Mouse (Mus musculus) left cerebral cortex, postnatal 14 days (tissue): Measurements from ENCODE around the gene Dgke. TPM values are rescaled to one million over a fixed set of nuclear protein-coding genes. Genes with fewer than 3 reads are reported as not detected.
"Not testable (repeated sequence)": the region's sequence is repeated elsewhere in the genome, so short reads cannot be mapped to it uniquely, and the experiment has no call there.

Source experiments
- DNase-seq, 2 experiments: peaks; one replicate each; pipeline ENCODE4 v3.0.0; 2021 to 2022; ENCODE audit warnings: low spot score in 2 of 2, mixed read lengths in 1 of 2
- intact Hi-C: fragments of 180-260 bp; cut with DNase I; formaldehyde crosslinking; loops from one replicate; pipeline ENCODE4 v1.15.1; 2025
- long read RNA-seq, 2 experiments: library from polyadenylated mRNA; stranded (forward); transcript quantifications; one replicate each; pipeline ENCODE4 v2.0.0; 2021
- total RNA-seq, 2 experiments: library from RNA; stranded (reverse); gene quantifications; 2 replicates each; pipeline ENCODE4 v1.2.3; 2021

Dgke gene
- 10 to 100 TPM; 44.9 to 47.8 TPM for total RNA-seq
- long read RNA-seq, experiment 1, full-length matches to known transcripts: 14 of 27 reads
- long read RNA-seq, experiment 1, partial matches to known transcripts: 4 of 27 reads
- long read RNA-seq, experiment 1, other reads (novel, unspliced or antisense): 9 of 27 reads
- long read RNA-seq, experiment 2, full-length matches to known transcripts: 17 of 24 reads
- long read RNA-seq, experiment 2, partial matches to known transcripts: 2 of 24 reads
- long read RNA-seq, experiment 2, other reads (novel, unspliced or antisense): 5 of 24 reads

- intact Hi-C loops: no loop called here
- no peak for DNase-seq
Measured at GRCm38 (mm10) chr11:89066750-89067149, at the start of gene Dgke. Gene Dgke, minus strand, starts transcription at chr11:89066850.

DNA sequence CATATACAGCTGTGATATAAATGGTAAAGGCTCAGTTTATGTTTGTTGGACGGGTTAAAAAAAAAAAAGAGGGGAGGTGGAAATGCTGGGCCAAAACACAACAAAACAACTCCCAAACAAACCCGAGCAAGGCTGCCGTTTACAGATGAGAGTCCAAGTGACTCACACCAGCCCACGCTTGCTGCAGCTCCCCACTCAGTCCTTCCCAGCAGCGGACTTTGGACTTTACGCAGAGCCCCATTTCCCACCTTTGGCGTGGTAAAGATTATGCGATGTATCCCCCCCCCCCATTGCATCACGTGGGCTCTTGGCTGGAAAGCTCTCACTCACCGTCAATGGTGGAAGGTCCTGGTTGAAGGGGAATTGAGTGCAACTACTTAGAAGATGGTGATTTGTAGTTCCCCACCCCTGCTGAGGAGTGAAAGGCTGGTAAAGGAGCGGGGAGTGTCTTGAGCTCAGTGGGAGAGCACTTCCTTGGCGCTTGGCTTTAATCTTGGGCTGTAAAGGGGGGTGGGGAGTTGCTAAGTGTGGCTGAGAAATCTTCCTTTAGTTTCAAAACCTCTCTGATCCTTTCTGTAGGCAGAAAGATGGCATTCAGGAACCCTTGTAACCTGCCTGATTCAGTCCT is 40.6 kb upstream of the Dgke start:
- intact Hi-C loops: loop anchor here (10.0 kb wide), 1 partner anchor 618 kb away; no protein-coding TSS in a partner anchor
- no peak for DNase-seq

DNA sequence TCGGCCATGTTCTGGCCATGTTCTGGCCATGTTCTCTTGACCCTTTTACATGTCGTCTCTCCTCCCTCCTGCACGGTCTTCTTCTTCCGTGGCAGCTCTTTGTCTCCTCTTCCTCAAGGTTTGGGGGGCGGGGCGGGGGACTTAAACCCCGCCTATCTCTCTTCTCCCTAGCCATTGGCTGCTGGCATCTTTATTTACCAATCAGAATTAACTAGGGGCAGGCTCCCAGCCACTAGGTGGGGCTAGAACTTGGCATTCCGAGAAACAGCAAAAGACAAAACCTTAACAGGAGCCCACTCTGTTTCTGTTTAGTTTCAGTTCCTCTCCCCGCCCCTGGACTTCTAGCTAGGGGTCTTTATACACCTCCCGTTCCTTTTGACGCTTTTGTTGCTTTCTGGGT is 39.2 kb upstream of the Dgke start:
- no peak for DNase-seq
- intact Hi-C loops: loop anchor here (10.0 kb wide), 1 partner anchor 619 kb away; no protein-coding TSS in a partner anchor

- no peak for DNase-seq
- intact Hi-C loops: loop anchor here (10.0 kb wide), 1 partner anchor 620 kb away; no protein-coding TSS in a partner anchor
Measured at GRCm38 (mm10) chr11:89105211-89105610, 38.6 kb upstream of the Dgke start.

DNA sequence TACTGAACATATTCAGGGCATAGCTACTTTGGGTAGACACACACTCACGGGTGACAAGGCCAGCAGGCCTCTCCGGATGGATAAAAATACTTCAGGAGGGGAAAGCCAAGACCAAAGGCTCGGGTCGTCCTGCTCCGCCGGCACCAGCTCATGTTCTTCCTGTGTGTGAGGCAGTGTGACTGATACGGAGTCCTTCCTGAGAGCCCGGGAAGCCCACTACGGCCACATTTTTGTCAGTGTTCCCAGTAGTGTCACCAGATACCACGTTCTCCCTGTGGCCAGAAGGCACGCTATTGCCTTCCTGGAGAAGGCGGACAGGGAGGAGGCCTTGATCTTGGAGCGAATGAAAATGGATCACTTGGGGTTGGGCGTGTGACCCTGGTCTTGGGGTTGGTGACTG is 36.5 kb upstream of the Dgke start:
- no peak for DNase-seq
- intact Hi-C loops: loop anchor here (10.0 kb wide), 1 partner anchor 622 kb away; no protein-coding TSS in a partner anchor

DNA sequence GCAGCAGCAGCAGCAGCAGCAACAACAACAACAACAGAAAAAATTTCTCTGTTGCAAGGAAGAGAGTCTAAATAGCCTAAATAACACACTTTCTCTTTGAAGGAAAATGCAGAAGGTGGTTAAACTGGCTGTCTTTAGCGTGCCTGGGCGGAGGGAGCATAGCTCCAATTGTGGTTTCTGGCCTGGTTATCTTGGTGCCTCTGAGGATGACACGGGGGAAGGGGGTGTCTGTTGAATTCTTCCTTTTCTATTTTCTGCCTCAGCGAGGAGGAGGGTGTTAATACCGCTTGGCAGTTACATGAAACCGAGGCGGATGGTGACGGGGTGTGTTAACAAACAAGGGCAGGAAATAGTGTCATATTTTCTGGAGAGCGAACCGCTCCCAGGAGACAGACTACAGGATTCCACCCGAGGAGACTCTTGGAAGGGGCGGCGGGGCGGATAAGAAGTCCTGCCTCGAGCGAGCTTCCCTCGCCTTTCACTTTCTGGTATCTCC is 34.2 kb upstream of the Dgke start:
- DNase-seq: peak; percentile 55 to 62
- intact Hi-C loops: loop anchor here (2.0 to 10.0 kb wide), 2 partner anchors 202 to 624 kb away; partner anchors contain the start of gene Nog

DNA sequence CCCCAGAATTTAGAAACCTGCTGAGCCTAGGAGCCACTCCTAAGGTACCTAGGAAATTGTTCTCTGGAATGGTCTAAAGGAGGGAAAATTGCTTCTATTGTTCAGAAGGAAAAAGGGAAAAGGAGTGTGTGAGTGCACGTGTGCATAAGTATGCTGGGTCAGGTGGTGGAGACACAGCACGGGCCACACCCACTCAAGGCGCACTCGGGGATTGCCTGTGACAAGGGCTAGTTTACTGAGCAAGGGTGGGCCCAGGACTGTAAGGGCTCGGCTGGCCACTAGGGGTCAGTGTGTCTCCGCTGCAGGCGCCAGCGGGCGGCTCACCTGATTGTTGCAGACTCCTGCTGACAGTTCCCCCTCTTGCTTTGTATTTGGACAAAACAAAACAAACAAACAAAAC is 33.8 kb upstream of the Dgke start:
- intact Hi-C loops: loop anchor here (2.0 to 10.0 kb wide), 2 partner anchors 202 to 624 kb away; partner anchors contain the start of gene Nog
- peak; percentile 86 for DNase-seq

DNA sequence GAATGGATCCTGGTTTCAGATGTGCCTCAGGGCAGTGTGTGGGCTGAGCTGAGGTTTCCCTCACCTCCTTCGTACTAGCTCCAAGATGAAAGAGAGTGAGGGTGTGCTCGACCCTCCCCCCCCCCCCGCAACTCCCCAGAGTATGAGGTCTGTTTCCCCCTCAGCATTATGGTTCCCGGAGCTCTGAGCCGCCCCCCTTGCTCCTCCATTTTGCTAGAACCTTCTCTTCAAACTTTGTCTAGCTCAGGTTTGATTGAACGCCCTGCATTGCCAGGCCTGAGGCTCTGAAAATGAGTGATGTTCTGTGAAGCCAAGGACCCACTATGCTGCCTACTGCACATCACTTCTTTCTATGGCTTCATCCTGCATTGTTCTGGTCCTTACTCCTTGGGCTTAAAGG is 32.3 kb upstream of the Dgke start:
- intact Hi-C loops: no loop called here

GRCm38 (mm10) chr11:89098083-89098835 is 31.6 kb upstream of the Dgke start:
- intact Hi-C loops: no loop called here
- no peak for DNase-seq

More for the DNA sequence above, 32.3 kb upstream of the Dgke start:
- DNase-seq: no peak

GRCm38 (mm10) chr11:89097292-89097691 is 30.6 kb upstream of the Dgke start:
- DNase-seq, intact Hi-C loops: not testable (repeated sequence)

DNA sequence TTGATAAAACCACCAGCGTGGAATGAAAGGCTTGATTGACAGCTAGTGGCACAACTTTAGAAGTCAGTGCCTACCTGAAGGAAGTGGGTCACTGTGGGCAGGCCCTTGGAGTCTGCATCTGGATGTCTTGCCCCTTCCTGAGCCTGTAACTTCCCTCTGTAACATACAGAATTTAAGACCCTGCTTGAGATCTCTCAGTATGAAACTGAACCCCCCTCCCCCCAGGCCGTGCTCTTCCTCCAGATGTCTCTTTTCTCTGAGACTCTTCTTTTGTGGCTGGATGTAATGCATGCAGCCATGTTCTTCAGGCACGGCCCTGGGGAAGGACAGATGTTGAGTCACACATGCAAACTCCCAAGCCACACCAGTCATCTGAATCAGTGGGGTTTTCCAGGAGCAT is 28.7 kb upstream of the Dgke start:
- no peak for DNase-seq
- intact Hi-C loops: no loop called here

- peak in 1 of 2 experiments; percentile 40 for DNase-seq
- intact Hi-C loops: no loop called here
Measured at GRCm38 (mm10) chr11:89092714-89093113, 26.1 kb upstream of the Dgke start.

DNA sequence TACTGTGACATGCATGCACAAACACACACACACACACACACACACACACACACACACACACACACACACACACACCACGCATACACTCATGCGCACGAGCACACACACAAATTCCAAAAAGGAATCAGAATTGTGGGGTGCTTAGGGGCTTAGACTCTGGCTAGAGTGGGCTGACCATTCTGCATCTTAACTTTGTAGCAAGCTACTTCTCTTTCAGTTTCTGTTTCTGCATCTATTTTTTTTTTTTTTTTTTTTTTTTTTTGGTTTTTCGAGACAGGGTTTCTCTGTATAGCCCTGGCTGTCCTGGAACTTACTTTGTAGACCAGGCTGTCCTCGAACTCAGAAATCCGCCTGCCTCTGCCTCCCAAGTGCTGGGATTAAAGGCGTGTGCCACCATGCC is 23.7 kb upstream of the Dgke start:
- intact Hi-C loops, DNase-seq: not testable (repeated sequence)

- intact Hi-C loops: no loop called here
- no peak for DNase-seq
Measured at GRCm38 (mm10) chr11:89088754-89089153, 22.1 kb upstream of the Dgke start.

DNA sequence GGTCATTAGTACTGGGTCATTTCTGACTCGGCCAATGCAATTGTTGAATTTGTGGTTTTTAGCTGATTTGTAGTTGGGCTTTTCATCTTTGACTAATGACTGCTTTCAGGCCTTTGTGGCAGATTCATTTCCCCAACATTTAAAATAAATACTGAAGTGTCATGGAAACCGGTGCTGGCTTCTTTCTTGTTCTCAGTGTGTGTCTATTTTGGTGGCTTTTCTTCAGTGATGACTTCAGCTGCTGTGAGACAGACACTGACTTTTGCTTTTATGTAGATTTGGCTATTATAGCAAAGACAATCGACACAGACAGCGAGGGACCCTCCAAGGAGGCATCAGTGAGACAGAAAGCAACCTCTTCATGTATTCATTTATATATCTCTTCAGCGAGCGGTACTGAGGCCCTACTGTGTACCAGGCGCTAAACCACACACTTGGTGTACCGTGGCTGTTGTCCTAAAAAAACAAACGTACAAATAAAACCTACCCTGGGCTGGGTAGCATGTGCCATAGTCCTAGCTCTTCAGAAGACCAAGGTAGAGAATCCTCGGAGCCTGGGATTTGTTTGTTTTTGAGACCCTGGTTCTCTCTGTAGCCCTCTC is 19.7 kb upstream of the Dgke start:
- DNase-seq: peak in 1 of 2 experiments; percentile 60

GRCm38 (mm10) chr11:89084601-89085000 is 18.0 kb upstream of the Dgke start:
- peak; percentile 49 to 67 for DNase-seq
- intact Hi-C loops: no loop called here

More for the DNA sequence above, 19.7 kb upstream of the Dgke start:
- intact Hi-C loops: no loop called here

DNA sequence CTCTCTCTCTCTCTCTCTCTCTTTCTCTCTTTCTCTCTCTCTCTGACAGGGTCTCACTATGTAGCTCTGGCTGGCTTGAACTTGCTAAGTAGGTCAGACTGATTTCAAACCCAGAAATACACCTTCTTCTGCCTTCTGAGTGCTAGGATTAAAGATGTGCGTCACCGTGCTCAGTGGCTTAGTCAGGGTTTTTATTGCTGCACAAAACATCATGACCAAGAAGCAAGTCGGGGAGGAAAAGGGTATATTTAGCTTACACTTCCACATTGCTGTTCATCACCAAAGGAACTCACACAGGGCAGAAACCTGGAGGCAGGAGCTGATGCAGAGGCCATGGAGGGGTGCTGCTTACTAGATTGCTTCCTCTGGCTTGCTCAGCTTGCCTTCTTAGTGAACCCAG is 16.0 kb upstream of the Dgke start:
- DNase-seq, intact Hi-C loops: not testable (repeated sequence)

- intact Hi-C loops, DNase-seq: not testable (repeated sequence)
Measured at GRCm38 (mm10) chr11:89081906-89082305, 15.3 kb upstream of the Dgke start.

GRCm38 (mm10) chr11:89078996-89079680 is 12.5 kb upstream of the Dgke start:
- intact Hi-C loops: no loop called here
- DNase-seq: no peak
